Mouse (Mus musculus): Measurements from ENCODE around the gene Dbnl. TPM values are rescaled to one million over a fixed set of nuclear protein-coding genes. Genes with fewer than 3 reads are reported as not detected.
A peak's percentile ranks its signal among the peaks of the same experiment; 100 is the strongest.

Gene Dbnl
- polyA plus RNA-seq, 1 experiment from 2014 or later, result 120 TPM

- DNase-seq (ENCODE audit: low read depth, low spot score), result no peak
Measured at GRCm38 (mm10) chr11:5848741-5849140, 60.5 kb downstream of the Dbnl start.

GRCm38 (mm10) chr11:5849316-5849715 is 61.0 kb downstream of the Dbnl start:
- peak; percentile 88 for DNase-seq (ENCODE audit: low read depth, low spot score)
- POLR2A ChIA-PET, result interaction anchor here (0.9 to 1.0 kb wide), 2 partner anchors 12 to 15 kb away, joined by 4 to 8 read pairs; partner anchors contain the start of gene Polm
- in situ Hi-C loops (cut with MboI; ENCODE audit: low pct_unique_long_range_greater_than_20kb), result loop anchor here (5.0 kb wide), 1 partner anchor 33 kb away; no protein-coding TSS in a partner anchor

More at GRCm38 (mm10) chr11:5848741-5849140, 60.5 kb downstream of the Dbnl start:
- TF ChIP-seq CTCF (IDR thresholded peaks at IDR 0.05), result no peak
- in situ Hi-C loops (cut with MboI; ENCODE audit: low pct_unique_long_range_greater_than_20kb), result loop anchor here (5.0 kb wide), 1 partner anchor 34 kb away; no protein-coding TSS in a partner anchor
- ChIA-PET CTCF (interaction anchor here (1.4 to 5.9 kb wide), 5 partner anchors 12 to 107 kb away, joined by 3 to 39 read pairs (median 6); partner anchors contain the start of gene Polm), POLR2A (no interaction called here)
- H3K27me3 ChIP-seq, result no peaks in the 10 kb centered on the region
- ATAC-seq, result peak; percentile 36

DNA sequence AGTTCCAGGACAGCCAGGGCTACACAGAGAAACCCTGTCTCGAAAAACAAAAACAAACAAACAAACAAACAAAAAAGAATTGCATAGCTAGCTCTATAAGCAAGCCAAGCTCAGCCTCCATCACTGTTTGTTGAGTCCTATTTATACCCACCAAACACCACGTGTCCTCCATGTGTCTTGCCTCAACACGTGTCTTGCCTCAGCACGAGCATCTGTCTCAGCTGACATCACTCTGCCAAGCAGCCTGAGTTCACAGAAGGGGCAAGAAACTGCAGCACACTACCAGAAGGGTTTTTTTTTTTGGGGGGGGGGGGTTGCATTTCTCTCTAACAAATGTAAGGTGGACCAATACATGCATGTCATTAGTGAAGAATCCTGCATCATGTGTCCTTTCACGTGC is 62.2 kb downstream of the Dbnl start:
- H3K27me3 ChIP-seq, result no peaks in the 10 kb centered on the region
- in situ Hi-C loops (cut with MboI; ENCODE audit: low pct_unique_long_range_greater_than_20kb), result loop anchor here (25.0 kb wide), 1 partner anchor 1563 kb away; no protein-coding TSS in a partner anchor
- no peak for TF ChIP-seq CTCF (IDR thresholded peaks at IDR 0.05)
- DNase-seq (ENCODE audit: low read depth, low spot score) (no peak), ATAC-seq (no peak)
- POLR2A ChIA-PET, result interaction anchor here (0.9 to 1.0 kb wide), 2 partner anchors 12 to 15 kb away, joined by 3 read pairs; no protein-coding TSS in a partner anchor
- CTCF ChIA-PET, result interaction anchor here (5.9 kb wide), 1 partner anchor 36 kb away, joined by 33 read pairs; no protein-coding TSS in a partner anchor

More at GRCm38 (mm10) chr11:5849316-5849715, 61.0 kb downstream of the Dbnl start:
- CTCF ChIA-PET, result interaction anchor here (0.8 to 5.9 kb wide), 6 partner anchors 12 to 108 kb away, joined by 3 to 39 read pairs (median 5); partner anchors contain the start of gene Polm
- TF ChIP-seq CTCF (IDR thresholded peaks at IDR 0.05), result peak; percentile 57
- no peaks in the 10 kb centered on the region for H3K27me3 ChIP-seq
- ATAC-seq, result no peak

Other genes starting within 250 kb of the Dbnl start
- 17.8 TPM for gene Ccdc117, start 246.3 kb upstream of the Dbnl start, polyA plus RNA-seq (2021)
- not detected for gene Ankrd36, start 218.8 kb upstream of the Dbnl start, polyA plus RNA-seq (2021)
- gene Mrps24, start 72.8 kb upstream of the Dbnl start, polyA plus RNA-seq (2021), result 98.7 TPM
- gene Urgcp, start 26.1 kb upstream of the Dbnl start, polyA plus RNA-seq (2021), result 25.5 TPM
- gene Pgam2, start 15.2 kb downstream of the Dbnl start, polyA plus RNA-seq (2021), result 7.7 TPM
- gene Polm, start 49.5 kb downstream of the Dbnl start, polyA plus RNA-seq (2021), result 47.5 TPM
- 12.5 TPM for gene Aebp1, start 73.5 kb downstream of the Dbnl start, polyA plus RNA-seq (2021)
- 76.9 TPM for gene Pold2, start 89.8 kb downstream of the Dbnl start, polyA plus RNA-seq (2021)
- gene Myl7, start 110.3 kb downstream of the Dbnl start, polyA plus RNA-seq (2021), result not detected
- gene Gck, start 161.6 kb downstream of the Dbnl start, polyA plus RNA-seq (2021), result 0.33 TPM
- 94.5 TPM for gene Ykt6, start 167.2 kb downstream of the Dbnl start, polyA plus RNA-seq (2021)

Data from Patski (cell line).